Mouse (Mus musculus) spleen, postnatal 14 days (tissue): ENCODE data around the gene Irx4.

ENCODE experiments used
- DNase-seq, 2 experiments: peaks; one replicate each; pipeline ENCODE4 v3.0.0; 2021 to 2022; ENCODE audit warnings: low spot score in 2 of 2

Gene Irx4

GRCm38 (mm10) chr13:73260354-73261035 is at the start of gene Irx4:
Irx4 (plus strand) TSS chr13:73260479.
- no peak for DNase-seq

- DNase-seq, result no peak
Measured at GRCm38 (mm10) chr13:73214301-73214700, 46.0 kb upstream of the Irx4 start.

GRCm38 (mm10) chr13:73236461-73236860 is 23.8 kb upstream of the Irx4 start:
- no peak for DNase-seq

- no peak for DNase-seq
Measured at GRCm38 (mm10) chr13:73239191-73239746, 21.0 kb upstream of the Irx4 start.

GRCm38 (mm10) chr13:73242556-73242955 is 17.7 kb upstream of the Irx4 start:
- no peak for DNase-seq

- DNase-seq, result no peak
Measured at GRCm38 (mm10) chr13:73246961-73247360, 13.3 kb upstream of the Irx4 start.

GRCm38 (mm10) chr13:73251222-73251621 is 9.1 kb upstream of the Irx4 start:
- no peak for DNase-seq

GRCm38 (mm10) chr13:73252022-73252421 is 8.3 kb upstream of the Irx4 start:
- no peak for DNase-seq

GRCm38 (mm10) chr13:73258415-73258814 is 1.9 kb upstream of the Irx4 start:
- no peak for DNase-seq

GRCm38 (mm10) chr13:73259577-73260353 is 514 bp upstream of the Irx4 start:
- no peak for DNase-seq

GRCm38 (mm10) chr13:73261036-73261730 is 904 bp downstream of the Irx4 start:
- DNase-seq, result no peak

GRCm38 (mm10) chr13:73261881-73262280 is 1.6 kb downstream of the Irx4 start:
- no peak for DNase-seq

- DNase-seq, result no peak
Measured at GRCm38 (mm10) chr13:73262336-73263127, 2.3 kb downstream of the Irx4 start.

- no peak for DNase-seq
Measured at GRCm38 (mm10) chr13:73263128-73263971, 3.1 kb downstream of the Irx4 start.

- no peak for DNase-seq
Measured at GRCm38 (mm10) chr13:73264166-73264735, 4.0 kb downstream of the Irx4 start.

GRCm38 (mm10) chr13:73264831-73265230 is 4.6 kb downstream of the Irx4 start:
- DNase-seq, result no peak

GRCm38 (mm10) chr13:73265442-73265841 is 5.2 kb downstream of the Irx4 start:
- no peak for DNase-seq

- DNase-seq, result no peak
Measured at GRCm38 (mm10) chr13:73267551-73267950, 7.3 kb downstream of the Irx4 start.

GRCm38 (mm10) chr13:73268702-73269101 is 8.4 kb downstream of the Irx4 start:
- DNase-seq, result no peak

- no peak for DNase-seq
Measured at GRCm38 (mm10) chr13:73269251-73269650, 9.0 kb downstream of the Irx4 start.
